Mouse (Mus musculus) intestine, postnatal 0 days (tissue): ENCODE measurements around the gene Rfxank. TPM values are rescaled to one million over a fixed set of nuclear protein-coding genes. Genes with fewer than 3 reads are reported as not detected.
A peak's percentile ranks its signal among the peaks of the same experiment; 100 is the strongest.

Source experiments
- ATAC-seq: fragments of 200-750 bp; cut with Nextera tagmentation; 2 replicates; pipeline ENCODE4 v1.8.0; 2017; ENCODE audit warnings: mild to moderate bottlenecking, moderate TSS enrichment, moderate library complexity
- H3K27ac ChIP-seq: fragments of 300-500 bp; sonication (generic); 2 replicates; pipeline ENCODE4 v1.5.1; 2014; ENCODE audit warnings: mild to moderate bottlenecking, low read depth, low read length, moderate library complexity
- H3K27me3 ChIP-seq: fragments of 300-500 bp; sonication (generic); replicated peaks from 2 replicates; pipeline ENCODE4 v1.6.1; 2014; ENCODE audit warnings: low read length, mixed read lengths; ENCODE audit not compliant: control insufficient read depth, insufficient read depth
- H3K36me3 ChIP-seq: fragments of 300-500 bp; sonication (generic); 2 replicates; pipeline ENCODE4 v1.6.1; 2014; ENCODE audit warnings: mild to moderate bottlenecking, moderate library complexity; ENCODE audit not compliant: control insufficient read depth, insufficient read depth
- H3K4me1 ChIP-seq: fragments of 300-500 bp; sonication (generic); replicated peaks from 2 replicates; pipeline ENCODE4 v1.6.1; 2014; ENCODE audit warnings: antibody characterized with exemption, low read length, mixed read lengths; ENCODE audit not compliant: control insufficient read depth, insufficient read depth
- H3K4me2 ChIP-seq: fragments of 300-500 bp; sonication (generic); replicated peaks from 2 replicates; pipeline ENCODE4 v1.6.1; 2014; ENCODE audit warnings: low read depth, mild to moderate bottlenecking, moderate library complexity
- H3K4me3 ChIP-seq: fragments of 300-500 bp; sonication (generic); 2 replicates; pipeline ENCODE4 v1.5.1; 2014; ENCODE audit warnings: low read depth, low read length
- H3K9ac ChIP-seq: fragments of 300-500 bp; sonication (generic); 2 replicates; pipeline ENCODE4 v1.6.1; 2014; ENCODE audit warnings: mild to moderate bottlenecking, low read depth, low read length
- H3K9me3 ChIP-seq: fragments of 300-500 bp; sonication (generic); 2 replicates; pipeline ENCODE4 v1.6.1; 2016; ENCODE audit warnings: mixed run types; ENCODE audit not compliant: control insufficient read depth
- CTCF ChIP-seq: sonication (generic); IDR thresholded peaks from 2 replicates; pipeline ENCODE4 v1.5.1; 2016; ENCODE audit warnings: low read depth, mild to moderate bottlenecking, control low read depth, antibody characterized with exemption, moderate library complexity
- WGBS: fragments of 180-500 bp; shearing (Covaris S2); extraction: QIAGEN DNeasy Blood & Tissue Kit; methylation state at CpG from one replicate; pipeline ENCODE4 v1.1.7; 2014; 5-methylcytosine and 5-hydroxymethylcytosine counted together
- polyA plus RNA-seq: library from polyadenylated mRNA; unstranded; fragments of >200 nt; fragmentation: Nextera tagmentation; extraction: Ambion mirVana; gene quantifications from 2 replicates; pipeline ENCODE4 v1.2.1, GENCODE M21; 2015

The Rfxank gene
- 11.1 and 11.2 TPM in 2 replicates for polyA plus RNA-seq

DNA sequence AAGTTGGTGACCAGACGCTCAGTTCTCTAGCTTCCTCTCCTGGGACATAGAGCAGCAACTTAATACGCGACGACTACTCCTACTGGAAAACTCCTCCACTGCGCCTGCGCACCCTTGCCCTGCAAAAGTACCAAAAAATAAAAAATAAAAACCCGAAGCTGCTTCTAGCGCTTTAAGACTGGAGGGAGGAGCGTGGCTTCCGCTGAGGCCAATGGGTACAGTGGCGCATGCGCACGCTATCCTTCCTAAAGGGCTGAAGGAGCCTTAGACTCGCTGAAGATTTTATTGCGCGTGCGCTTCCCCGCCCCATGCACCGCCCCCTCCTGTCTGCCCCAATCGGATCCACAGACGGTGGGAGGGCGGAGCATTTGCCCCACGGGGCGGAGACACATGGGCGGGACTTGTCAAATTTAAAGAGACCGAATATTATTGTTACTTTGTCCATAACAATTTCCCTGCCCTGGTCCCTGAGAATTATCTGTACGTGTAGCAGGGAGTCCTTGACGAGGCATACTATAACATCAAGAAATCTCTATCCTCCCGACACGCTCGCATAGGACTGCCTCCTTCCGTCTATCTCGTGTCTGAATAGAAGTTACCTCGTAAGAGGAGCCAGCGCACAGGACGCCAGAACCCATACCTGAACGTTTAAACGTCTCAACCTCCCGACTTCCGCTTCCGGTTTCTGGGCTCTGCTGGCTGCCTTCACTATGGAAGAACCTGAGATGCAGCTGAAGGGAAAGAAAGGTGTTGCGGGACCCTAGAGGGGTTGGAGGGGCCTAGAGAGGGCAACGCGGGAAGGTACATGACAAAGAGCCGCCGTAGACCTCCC, at the start of gene Rfxank, which contains the start of the genes Borcs8 and Mef2b:
Gene Rfxank (minus strand): TSS at position 129 of the 832 bp plus-strand sequence.
Gene Borcs8 (plus strand): TSS at position 474 of the 832 bp plus-strand sequence.
Gene Mef2b (plus strand): TSS at position 686 of the 832 bp plus-strand sequence.
- H3K4me3 ChIP-seq: peak within 1 kb of the TSS; percentile 76
- ATAC-seq: peak; percentile 98
- H3K4me2 ChIP-seq: peak within 1 kb of the TSS; percentile 71
- H3K4me1 ChIP-seq: peaks cover 6% of the 10 kb centered on the region
- no peak for TF ChIP-seq CTCF
- H3K27me3 ChIP-seq: no peaks in the 10 kb centered on the region
- no peaks in the 10 kb centered on the region for H3K9me3 ChIP-seq
- peaks cover 48% of the 10 kb centered on the region for H3K36me3 ChIP-seq
- under 1% methylated on average over 46 of the region's 46 CpGs for WGBS
- H3K27ac ChIP-seq: peak within 1 kb of the TSS; percentile 79
- peak within 1 kb of the TSS; percentile 59 for H3K9ac ChIP-seq

- no peak for TF ChIP-seq CTCF
Measured at GRCm38 (mm10) chr8:70188707-70189106, 49.8 kb upstream of the Rfxank start.

DNA sequence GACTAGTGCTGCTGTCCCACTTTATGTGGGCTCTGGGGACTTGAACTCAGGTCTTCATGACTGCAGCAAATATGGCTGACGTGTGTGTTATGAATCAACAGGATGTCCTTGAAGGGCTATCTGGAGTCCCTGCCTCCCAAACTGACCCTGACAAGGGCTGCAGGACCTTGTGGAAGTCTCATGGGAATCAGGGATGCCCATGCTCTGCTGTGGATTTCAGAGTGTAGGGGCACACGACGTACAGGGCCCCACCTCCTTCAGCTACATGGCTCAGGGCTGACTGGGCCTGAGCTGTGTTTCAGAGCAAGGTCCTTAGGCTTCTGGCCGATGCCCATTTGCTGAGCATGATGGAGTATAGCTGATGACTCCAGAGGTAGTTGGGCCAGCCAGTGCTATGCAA, 44.2 kb upstream of the Rfxank start:
- H3K27me3 ChIP-seq: no peaks in the 10 kb centered on the region
- H3K9ac ChIP-seq: no peak overlapping the region
- H3K4me1 ChIP-seq: 0 out of 2 replicates have a peak, but pooled peaks cover 4% of the 10 kb centered on the region
- H3K9me3 ChIP-seq: no peaks in the 10 kb centered on the region
- H3K4me3 ChIP-seq: no peak overlapping the region
- no peak overlapping the region for H3K4me2 ChIP-seq
- H3K27ac ChIP-seq: no peak overlapping the region
- H3K36me3 ChIP-seq: peaks cover 45% of the 10 kb centered on the region
- no peak for ATAC-seq
- TF ChIP-seq CTCF: no peak
- WGBS: 84% methylated on average over 4 of the region's 4 CpGs

More at GRCm38 (mm10) chr8:70188707-70189106, 49.8 kb upstream of the Rfxank start:
- H3K27ac ChIP-seq: peak overlapping the region; percentile 77
- ATAC-seq: peak; percentile 72
- no peaks in the 10 kb centered on the region for H3K9me3 ChIP-seq
- no peak overlapping the region for H3K4me3 ChIP-seq
- peak overlapping the region; percentile 52 for H3K4me2 ChIP-seq
- 37% methylated on average over 7 of the region's 7 CpGs for WGBS
- H3K27me3 ChIP-seq: no peaks in the 10 kb centered on the region
- peaks cover 17% of the 10 kb centered on the region; the same call in 1 of the 2 replicates for H3K36me3 ChIP-seq
- no peak overlapping the region; the same call in 1 of the 2 replicates for H3K9ac ChIP-seq
- peaks cover 22% of the 10 kb centered on the region; the same call in 1 of the 2 replicates for H3K4me1 ChIP-seq

DNA sequence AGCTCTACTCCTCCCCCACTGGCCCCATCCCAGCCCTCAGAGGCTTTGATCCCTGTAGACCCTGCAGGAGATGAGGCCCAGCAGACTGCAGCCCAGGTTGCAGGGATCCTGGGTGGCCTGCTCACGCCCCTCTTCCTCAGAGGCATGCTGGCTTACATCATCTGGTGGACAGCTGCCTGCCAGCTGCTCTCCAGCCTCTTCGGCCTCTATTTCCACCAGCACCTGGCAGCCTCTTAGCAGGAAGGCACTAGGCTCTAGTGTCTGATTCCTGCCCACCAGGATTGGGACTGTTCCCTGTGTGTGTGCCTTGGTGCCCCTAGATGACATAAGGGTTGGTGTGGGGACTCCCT, 42.9 kb upstream of the Rfxank start:
- H3K4me1 ChIP-seq: 0 out of 2 replicates have a peak, but pooled peaks cover 4% of the 10 kb centered on the region
- no peak overlapping the region for H3K27ac ChIP-seq
- peaks cover 56% of the 10 kb centered on the region for H3K36me3 ChIP-seq
- no peak for ATAC-seq
- no peak for TF ChIP-seq CTCF
- no peak overlapping the region for H3K4me2 ChIP-seq
- no peaks in the 10 kb centered on the region for H3K9me3 ChIP-seq
- H3K9ac ChIP-seq: peak overlapping the region; percentile 37
- WGBS: 50% methylated on average over 2 of the region's 2 CpGs
- no peaks in the 10 kb centered on the region for H3K27me3 ChIP-seq
- no peak overlapping the region for H3K4me3 ChIP-seq

DNA sequence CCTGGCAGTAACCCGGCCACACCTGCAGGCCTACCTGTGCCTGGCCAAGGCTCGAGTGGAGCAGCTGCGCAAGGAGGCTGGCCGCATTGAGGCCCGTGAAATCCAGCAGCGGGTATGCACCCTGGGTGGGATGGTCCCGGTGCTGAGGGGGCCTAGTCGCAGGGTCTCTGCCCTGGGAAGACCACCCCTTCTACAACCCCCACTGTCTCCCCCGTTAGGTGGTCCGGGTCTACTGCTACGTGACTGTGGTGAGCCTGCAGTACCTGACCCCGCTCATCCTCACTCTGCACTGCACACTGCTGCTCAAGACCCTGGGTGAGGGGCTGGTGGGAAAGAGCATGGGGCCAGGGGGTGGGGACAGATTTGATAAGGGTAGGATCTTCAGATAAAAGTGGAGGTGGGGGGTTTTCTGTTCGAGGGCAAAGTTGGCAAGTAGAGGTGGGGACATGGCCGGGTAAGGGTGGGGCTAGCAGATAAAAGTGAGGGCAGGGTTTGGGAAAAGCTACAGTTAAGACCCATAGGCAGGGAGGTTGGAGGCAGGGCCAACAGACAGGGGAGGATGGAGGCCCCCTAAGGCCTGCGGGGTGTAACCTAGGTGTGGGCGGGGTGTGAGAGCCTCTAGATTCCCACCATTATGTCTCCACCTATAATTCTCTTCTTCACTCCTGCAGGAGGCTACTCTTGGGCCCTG, 42.4 kb upstream of the Rfxank start:
- Histone ChIP-seq H3K9ac (peak overlapping the region; percentile 37), H3K27ac (no peak overlapping the region; the same call in 1 of the 2 replicates), H3K4me2 (no peak overlapping the region), H3K27me3 (no peaks in the 10 kb centered on the region), H3K4me1 (0 out of 2 replicates have a peak, but pooled peaks cover 2% of the 10 kb centered on the region), H3K4me3 (no peak overlapping the region), H3K36me3 (peaks cover 54% of the 10 kb centered on the region), H3K9me3 (no peaks in the 10 kb centered on the region)
- TF ChIP-seq CTCF: no peak
- 66% methylated on average over 16 of the region's 16 CpGs for WGBS
- ATAC-seq: no peak

DNA sequence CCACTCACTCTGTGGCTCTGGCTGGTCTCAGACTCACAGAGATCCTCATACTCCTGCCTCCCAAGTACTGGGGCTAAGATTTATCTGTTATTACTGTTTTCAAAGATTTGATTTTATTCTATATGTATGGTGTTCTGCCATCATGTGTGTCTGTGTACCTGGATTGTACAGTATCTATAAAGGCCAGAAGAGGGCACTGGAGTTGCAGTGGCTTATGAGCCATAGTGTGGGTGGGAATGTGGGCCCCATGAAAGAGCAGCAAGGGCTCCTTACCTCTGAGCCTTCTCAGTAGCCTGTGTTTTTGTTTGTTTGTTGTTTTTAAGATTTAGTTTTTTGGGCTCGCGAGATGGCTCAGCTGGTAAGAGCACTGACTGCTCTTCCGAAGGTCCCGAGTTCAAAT, 40.1 kb upstream of the Rfxank start:
- peak; percentile 80 for TF ChIP-seq CTCF
- H3K4me2 ChIP-seq: no peak overlapping the region

More for the DNA sequence above, 40.1 kb upstream of the Rfxank start:
- Histone ChIP-seq H3K27ac (no peak overlapping the region), H3K36me3 (peaks cover 53% of the 10 kb centered on the region), H3K9ac (no peak overlapping the region), H3K4me1 (no peaks in the 10 kb centered on the region), H3K27me3 (no peaks in the 10 kb centered on the region), H3K9me3 (no peaks in the 10 kb centered on the region), H3K4me3 (no peak overlapping the region)
- peak; percentile 58 for ATAC-seq
- WGBS: 96% methylated on average over 4 of the region's 4 CpGs
